8 mouse cellular contexts compared by ENCODE assay signal in the genomic region with DNA sequence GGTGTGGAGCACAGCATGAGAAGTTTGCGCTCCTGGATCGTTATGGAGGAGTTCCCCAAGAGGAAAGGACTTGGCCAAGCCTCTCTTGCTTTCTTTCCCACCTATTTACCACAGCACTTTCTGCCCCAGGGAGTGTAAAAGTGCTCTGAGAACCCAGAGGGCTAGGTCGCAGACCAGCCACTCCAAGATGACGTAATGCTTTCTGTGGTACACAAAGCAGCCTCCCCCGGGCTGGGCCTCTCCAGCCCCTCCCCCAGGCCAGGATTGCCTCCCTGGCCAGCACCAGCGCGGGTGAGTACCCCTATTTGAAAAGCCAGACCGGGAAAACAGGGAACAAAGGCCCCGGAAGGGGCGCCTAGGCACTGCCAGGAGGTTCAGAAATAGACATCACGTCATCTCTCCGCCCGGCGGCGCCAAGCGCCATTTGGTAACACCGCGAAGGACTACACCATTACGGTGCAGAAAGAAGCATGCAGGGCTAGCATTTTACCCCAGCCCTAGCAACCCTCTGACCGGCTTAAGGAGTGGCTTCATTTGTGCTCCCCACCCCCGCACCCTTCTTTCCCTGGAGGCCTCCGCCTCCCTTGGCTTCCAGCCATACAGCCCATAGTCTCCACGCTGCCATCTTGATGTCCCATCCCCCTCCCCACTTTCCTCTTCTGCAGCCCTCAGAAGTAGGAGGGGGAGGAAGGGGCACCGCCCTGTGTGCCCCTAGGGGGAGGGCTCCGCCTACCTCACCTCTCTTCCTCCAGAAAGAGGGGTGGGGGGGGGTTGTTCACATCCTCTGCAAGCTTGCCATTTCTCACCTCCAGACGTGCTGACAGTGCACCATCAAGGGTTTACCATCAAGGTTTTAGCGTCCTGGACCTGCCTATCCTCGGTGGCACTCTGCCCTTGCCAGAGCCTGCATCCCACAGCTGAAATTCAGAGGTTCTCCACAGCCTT. TPM values are rescaled to one million over a fixed set of nuclear protein-coding genes. Genes with fewer than 3 reads are reported as not detected.
DNase-seq lines count a peak whose midpoint lies in the region; ATAC-seq and TF ChIP-seq lines count a peak whose summit lies in the region.
"Not testable (repeated sequence)": the region's sequence is repeated elsewhere in the genome, so short reads cannot be mapped to it uniquely, and the experiment has no call there.

No protein-coding gene starts in this region.

- WGBS in embryonic facial prominence, embryonic 12.5 days: 7% methylated on average over 21 of the region's 28 CpGs
- WGBS in heart, adult 2 months: 4% methylated on average over 23 of the region's 28 CpGs
- WGBS in intestine, postnatal 0 days: 19% methylated on average over 15 of the region's 28 CpGs

- not testable (repeated sequence) for TF ChIP-seq EP300 in heart, adult 2 months (IDR thresholded peaks at IDR 0.05; ENCODE audit: insufficient read depth, low read depth, low read length)

- intact Hi-C loops in heart, adult 2 months (cut with DNase I); left cerebral cortex, postnatal 10 days (cut with DNase I): not testable (repeated sequence)

- not testable (repeated sequence) for TF ChIP-seq POLR2A in heart, adult 2 months (IDR thresholded peaks at IDR 0.05; ENCODE audit: insufficient read depth, low read depth, low read length)

- peak overlapping the region; percentile 28 for H3K4me3 ChIP-seq in embryonic facial prominence, embryonic 12.5 days
- peak overlapping the region; percentile 32; the same call in 1 of the 2 replicates for H3K4me3 ChIP-seq in heart, adult 2 months
- H3K4me3 ChIP-seq in intestine, postnatal 0 days (ENCODE audit: low read depth, low read length): not testable (repeated sequence)

- H3K27ac ChIP-seq in embryonic facial prominence, embryonic 12.5 days: peak overlapping the region; percentile 76
- peak overlapping the region; percentile 75 for H3K27ac ChIP-seq in heart, adult 2 months
- not testable (repeated sequence) for H3K27ac ChIP-seq in intestine, postnatal 0 days (ENCODE audit: low read depth, low read length)

- not testable (repeated sequence) for H3K9me3 ChIP-seq in embryonic facial prominence, embryonic 12.5 days; intestine, postnatal 0 days (ENCODE audit: control insufficient read depth)

- DNase-seq in adrenal gland, postnatal 25 days: peak; percentile 50
- DNase-seq in heart, adult 2 months: peak; percentile 70
- peak; percentile 81 to 84 for DNase-seq in left cerebral cortex, postnatal 10 days (ENCODE audit: extremely low spot score in 1 of 2, low spot score in 2 of 2)
- DNase-seq in lung, postnatal 4 days: peak; percentile 70 to 80
- DNase-seq in retina, postnatal 7 days (ENCODE audit: low read depth, low spot score): peak; percentile 27
- peak; percentile 25 to 52 for DNase-seq in thymus, postnatal 36 days

- 0 out of 2 replicates have a peak overlapping the region, but pooled peaks have one; percentile 24 for H3K9ac ChIP-seq in embryonic facial prominence, embryonic 12.5 days
- peak overlapping the region; percentile 60 for H3K9ac ChIP-seq in heart, adult 2 months (ENCODE audit: low read depth, low read length)
- H3K9ac ChIP-seq in intestine, postnatal 0 days (ENCODE audit: low read depth, low read length): not testable (repeated sequence)

- not testable (repeated sequence) for H3K36me3 ChIP-seq in embryonic facial prominence, embryonic 12.5 days; heart, adult 2 months (ENCODE audit: control insufficient read depth, insufficient read depth, low read length); intestine, postnatal 0 days (ENCODE audit: control insufficient read depth, insufficient read depth)

- peak; percentile 77 for ATAC-seq in embryonic facial prominence, embryonic 12.5 days (ENCODE audit: insufficient number of reproducible peaks, insufficient read depth, low FRiP score, low TSS enrichment)
- ATAC-seq in intestine, postnatal 0 days: peak; percentile 49

- H3K27me3 ChIP-seq in embryonic facial prominence, embryonic 12.5 days; heart, adult 2 months (ENCODE audit: control insufficient read depth, insufficient read depth, low read length); intestine, postnatal 0 days (replicated peaks; ENCODE audit: control insufficient read depth, insufficient read depth, low read length): not testable (repeated sequence)

- not testable (repeated sequence) for TF ChIP-seq CTCF in heart, adult 2 months (IDR thresholded peaks at IDR 0.05); intestine, postnatal 0 days (IDR thresholded peaks at IDR 0.05; ENCODE audit: low read depth)

- H3K4me1 ChIP-seq in embryonic facial prominence, embryonic 12.5 days; heart, adult 2 months (ENCODE audit: control insufficient read depth, insufficient read depth, low read length); intestine, postnatal 0 days (replicated peaks; ENCODE audit: control insufficient read depth, insufficient read depth, low read length): not testable (repeated sequence)

- peak overlapping the region; percentile 44 for H3K4me2 ChIP-seq in embryonic facial prominence, embryonic 12.5 days (replicated peaks)
- H3K4me2 ChIP-seq in intestine, postnatal 0 days (replicated peaks; ENCODE audit: low read depth): peak overlapping the region; percentile 54

- H3K79me2 ChIP-seq in heart, adult 2 months (replicated peaks; ENCODE audit: control insufficient read depth, insufficient read depth, low read length): not testable (repeated sequence)

RNA-seq across cellular contexts. Expression of a gene that starts 3.6 kb away (rescaled TPM):
- total RNA-seq in adrenal gland, postnatal 25 days (2021): 35.2 and 40.3 TPM in 2 replicates
- 16.4 and 18.2 TPM in 2 replicates for polyA plus RNA-seq in embryonic facial prominence, embryonic 12.5 days (2016; fragmentation: Nextera tagmentation; extraction: Ambion mirVana)
- 10 to 100 TPM; 19.9 to 24.3 TPM for total RNA-seq in heart, adult 2 months (2021)
- polyA plus RNA-seq in heart, adult 2 months (2012; rRNA removed): 10.7 and 15.8 TPM in 2 replicates
- 3.3 and 3.7 TPM in 2 replicates for polyA plus RNA-seq in intestine, postnatal 0 days (2015; fragmentation: Nextera tagmentation; extraction: Ambion mirVana)
- total RNA-seq in left cerebral cortex, postnatal 10 days (2021): 10 to 100 TPM; 43.1 to 44.8 TPM

RNA-seq across cellular contexts. Expression of a gene that starts 56.5 kb away (rescaled TPM):
- 7.8 and 11.1 TPM in 2 replicates for total RNA-seq in adrenal gland, postnatal 25 days (2021)
- 41.4 and 48.5 TPM in 2 replicates for polyA plus RNA-seq in embryonic facial prominence, embryonic 12.5 days (2016; fragmentation: Nextera tagmentation; extraction: Ambion mirVana)
- 1 to 10 TPM; 6.6 to 7.9 TPM for total RNA-seq in heart, adult 2 months (2021)
- 10.2 and 18.2 TPM in 2 replicates for polyA plus RNA-seq in heart, adult 2 months (2012; rRNA removed)
- polyA plus RNA-seq in intestine, postnatal 0 days (2015; fragmentation: Nextera tagmentation; extraction: Ambion mirVana): 8.6 and 10.1 TPM in 2 replicates
- 100 to 1,000 TPM; 433 to 447 TPM for total RNA-seq in left cerebral cortex, postnatal 10 days (2021)

Comparison
In these comparisons a context has a peak if more than half of its experiments do, and no peak if none do; other contexts are left out.
1. DNase-seq: peak in every context shown above with its lines; median percentile 82 in left cerebral cortex, postnatal 10 days; 75 in lung, postnatal 4 days; 70 in heart, adult 2 months; 50 in adrenal gland, postnatal 25 days; 38 in thymus, postnatal 36 days; 27 in retina, postnatal 7 days.
2. RNA of a gene that starts 56.5 kb away (total RNA-seq): 433 to 447 TPM in left cerebral cortex, postnatal 10 days; 7.8 to 11.1 TPM in adrenal gland, postnatal 25 days and 6.6 to 7.9 TPM in heart, adult 2 months; every median in the first group is over 10 times any median in the second.